Mouse (Mus musculus) thymus, adult 2 months (tissue): ENCODE measurements around the gene Zbtb22.

Source experiments
- CTCF ChIP-seq: fragments of 200-500 bp; IDR thresholded peaks from 2 replicates; pipeline ENCODE4 v1.5.1; 2012; ENCODE audit warnings: mild to moderate bottlenecking, control low read depth, low read length, moderate library complexity, borderline replicate concordance; ENCODE audit not compliant: control insufficient read depth, poor library complexity, insufficient read depth; ENCODE audit errors: extremely low read depth
- POLR2A ChIP-seq: fragments of 200-500 bp; IDR thresholded peaks from 2 replicates; pipeline ENCODE4 v1.6.1; 2012; ENCODE audit warnings: mild to moderate bottlenecking, low read length, control low read depth, moderate library complexity; ENCODE audit not compliant: control insufficient read depth, poor library complexity, insufficient read depth; ENCODE audit errors: extremely low read depth

DNA sequence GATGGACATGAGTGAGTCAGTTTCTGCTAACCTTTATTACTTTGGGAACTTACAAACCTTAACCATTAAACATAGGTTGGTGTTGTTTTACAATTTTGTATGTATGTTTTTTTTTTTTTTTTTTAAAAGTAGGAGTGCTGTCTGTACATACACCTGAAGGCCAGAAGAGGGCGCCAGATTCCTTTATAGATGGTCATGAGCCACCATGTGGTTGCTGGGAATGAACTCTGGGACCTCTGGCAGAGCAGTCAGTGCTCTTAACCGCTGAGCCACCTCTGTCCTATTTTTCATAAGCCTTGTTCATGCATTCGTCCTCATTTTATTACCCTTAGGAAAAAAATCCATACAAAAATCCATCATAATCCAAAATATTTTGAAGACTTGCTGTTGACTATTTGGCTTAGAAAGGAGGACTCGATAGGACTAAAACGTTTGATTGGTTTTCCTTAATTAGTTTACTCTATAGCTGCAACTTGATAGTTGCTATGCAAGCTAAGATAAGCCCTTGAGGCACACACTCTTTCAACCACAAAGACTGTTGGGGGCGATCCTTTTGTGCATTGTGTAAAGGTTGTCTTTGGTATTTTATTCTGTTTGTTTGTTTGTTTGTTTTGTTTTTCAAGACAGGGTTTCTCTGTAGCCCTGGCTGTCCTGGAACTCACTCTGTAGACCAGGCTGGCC lies 18.4 kb upstream of the Zbtb22 start:
- TF ChIP-seq POLR2A: no peak
- TF ChIP-seq CTCF: no peak
